Mouse (Mus musculus): ENCODE data around the gene Sec61a1.

The Sec61a1 gene

GRCm38 (mm10) chr6:88515971-88516370 is 2.7 kb downstream of the Sec61a1 start:
- DNase-seq = no peak

- DNase-seq = peak; percentile 65
Measured at GRCm38 (mm10) chr6:88514546-88514945, 4.2 kb downstream of the Sec61a1 start.

- DNase-seq = no peak
Measured at GRCm38 (mm10) chr6:88513984-88514383, 4.7 kb downstream of the Sec61a1 start.

DNA sequence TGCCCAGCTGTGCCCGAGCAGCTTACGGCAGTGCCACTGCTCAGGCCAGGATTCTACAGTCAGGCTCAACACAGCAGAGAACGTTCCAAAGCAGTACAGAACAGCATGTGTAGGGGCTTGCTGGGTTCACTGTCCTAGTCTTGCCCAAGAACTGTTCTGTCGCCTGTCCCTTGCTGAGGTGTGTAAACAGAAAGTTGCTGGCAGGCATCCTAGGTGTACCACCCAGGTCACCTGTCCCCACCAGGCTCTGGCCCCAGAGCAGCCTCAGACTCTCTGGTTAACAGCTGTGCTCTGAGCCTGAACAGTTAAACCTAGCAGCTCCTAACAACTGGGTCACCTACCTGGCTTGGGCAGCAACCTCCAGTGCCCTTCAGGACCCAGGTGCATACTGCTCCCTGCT is 15.7 kb downstream of the Sec61a1 start:
- no peak for DNase-seq

GRCm38 (mm10) chr6:88502030-88502970 is 16.4 kb downstream of the Sec61a1 start:
- DNase-seq = no peak

DNA sequence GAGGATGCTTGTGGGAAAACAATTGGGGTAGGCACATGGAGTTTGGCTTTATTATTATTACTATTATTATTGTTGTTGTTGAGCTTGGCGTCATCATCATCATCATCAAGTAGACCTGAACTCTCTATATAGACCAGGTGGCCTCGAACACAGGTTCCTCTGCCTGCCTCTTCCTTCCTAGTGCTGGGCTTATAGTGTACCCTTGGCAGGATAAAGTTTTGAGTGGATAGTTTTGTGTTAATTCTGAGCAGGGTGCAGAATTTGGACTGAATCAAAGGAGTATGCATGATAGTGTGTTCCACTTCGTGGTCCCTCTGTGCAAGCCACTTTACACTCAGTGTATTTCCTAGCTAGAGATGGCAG is 18.3 kb downstream of the Sec61a1 start:
- no peak for DNase-seq

DNA sequence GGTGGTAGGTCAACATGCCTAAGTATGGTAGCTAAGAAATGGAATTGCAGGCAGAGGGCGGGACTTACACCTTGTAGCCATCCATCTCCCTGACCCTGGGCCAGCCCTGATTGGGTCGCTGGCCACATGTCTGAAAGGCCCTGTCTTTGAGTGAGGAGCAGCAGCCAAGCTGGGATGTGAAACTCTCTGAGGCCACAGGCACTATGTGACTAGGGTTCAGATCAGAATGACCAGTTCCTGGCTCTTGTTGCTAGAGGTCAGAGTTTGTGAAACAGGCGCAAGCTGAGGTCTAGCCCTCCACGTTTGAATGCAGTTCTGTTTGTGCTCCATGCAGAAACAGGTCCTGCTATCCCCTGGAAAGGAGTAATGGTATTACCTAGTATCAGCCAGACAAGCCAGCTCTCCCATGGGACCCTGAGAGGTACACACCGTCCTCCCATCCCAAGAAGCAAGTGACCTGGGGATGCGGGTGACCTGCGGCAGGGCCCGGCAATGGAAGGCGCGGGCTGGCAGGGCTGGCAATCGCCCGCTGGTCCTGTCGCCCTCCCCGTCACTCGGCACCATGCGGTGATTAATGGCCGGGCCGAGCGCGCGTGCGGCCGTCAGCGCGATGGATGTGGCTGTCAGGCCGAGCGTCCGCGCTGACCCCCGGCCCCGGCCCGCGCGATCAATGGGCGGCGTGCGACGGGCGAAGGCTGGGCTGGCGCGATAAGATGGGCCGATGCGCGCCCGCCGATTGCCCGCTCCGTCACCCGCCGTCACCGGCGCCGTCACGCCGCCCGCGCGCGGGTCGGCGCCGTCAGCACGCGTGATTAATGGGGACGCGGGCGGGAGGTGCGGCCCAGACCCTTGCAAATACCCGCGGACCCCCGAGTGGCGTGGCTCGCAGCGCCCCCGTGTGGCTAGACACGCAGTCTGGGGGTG is 19.0 kb downstream of the Sec61a1 start:
- DNase-seq = no peak

GRCm38 (mm10) chr6:88493712-88494111 is 25.0 kb downstream of the Sec61a1 start:
- DNase-seq = no peak

GRCm38 (mm10) chr6:88490629-88491354 is 27.9 kb downstream of the Sec61a1 start:
- DNase-seq = peak; percentile 79

DNA sequence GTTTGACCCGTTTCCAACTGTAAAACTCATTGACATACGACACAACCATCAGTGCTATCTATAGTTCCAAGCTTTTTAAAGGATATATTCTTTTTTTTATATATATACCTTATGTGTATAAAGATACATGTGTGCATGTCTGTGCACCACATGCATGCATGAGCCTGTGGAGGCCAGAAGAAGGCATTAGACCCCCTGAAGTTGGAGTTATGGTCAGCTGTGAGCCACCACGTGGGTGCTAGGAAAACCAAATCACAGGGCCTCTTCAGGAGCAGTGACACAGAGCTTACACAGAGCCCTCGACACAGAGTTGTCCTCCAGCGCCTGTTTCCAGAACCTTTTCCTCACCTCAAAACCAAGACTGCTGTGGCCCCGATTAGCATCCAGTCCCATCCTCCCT is 28.9 kb downstream of the Sec61a1 start:
- no peak for DNase-seq

DNA sequence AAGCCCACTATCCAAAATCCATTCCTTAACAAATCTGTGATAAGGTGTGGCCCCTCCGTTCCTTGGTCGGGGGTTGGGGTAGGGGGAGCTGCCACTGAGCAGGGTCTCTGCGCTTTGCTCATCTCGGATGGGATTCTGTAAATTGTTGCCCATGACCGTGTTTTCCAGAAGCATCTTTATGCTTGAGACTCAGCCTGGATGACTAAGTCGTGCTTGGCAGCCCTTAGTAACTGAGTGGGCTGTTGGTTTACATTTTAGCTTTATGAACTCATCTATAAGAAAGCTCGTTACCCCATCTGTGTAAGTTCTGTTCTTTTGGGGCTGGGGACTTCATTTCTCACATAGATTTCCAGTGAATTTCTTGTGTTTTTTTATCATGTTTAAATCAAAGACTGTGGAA is 29.7 kb downstream of the Sec61a1 start:
- DNase-seq = no peak

GRCm38 (mm10) chr6:88486893-88487292 is 31.8 kb downstream of the Sec61a1 start:
- peak; percentile 81 for DNase-seq

DNA sequence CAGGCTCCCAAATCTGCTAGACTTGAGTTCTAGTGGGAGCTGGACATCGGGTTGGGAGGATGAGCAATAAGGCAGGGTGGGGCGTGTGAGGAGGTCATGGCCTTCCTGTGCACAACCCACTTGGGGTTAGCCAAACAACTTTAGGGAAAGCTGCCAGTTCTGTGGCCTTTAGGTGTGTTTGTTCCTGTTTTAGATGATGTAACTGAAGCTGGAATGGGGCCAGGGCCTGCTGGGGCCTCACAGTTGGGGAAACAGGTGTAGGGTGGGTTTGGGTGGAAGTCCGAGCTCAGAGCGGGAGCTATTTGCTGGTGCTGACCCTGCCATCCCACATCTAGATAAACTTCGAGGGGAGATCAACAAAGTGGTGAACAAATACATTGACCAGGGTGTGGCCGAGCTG is 33.3 kb downstream of the Sec61a1 start:
- no peak for DNase-seq

DNA sequence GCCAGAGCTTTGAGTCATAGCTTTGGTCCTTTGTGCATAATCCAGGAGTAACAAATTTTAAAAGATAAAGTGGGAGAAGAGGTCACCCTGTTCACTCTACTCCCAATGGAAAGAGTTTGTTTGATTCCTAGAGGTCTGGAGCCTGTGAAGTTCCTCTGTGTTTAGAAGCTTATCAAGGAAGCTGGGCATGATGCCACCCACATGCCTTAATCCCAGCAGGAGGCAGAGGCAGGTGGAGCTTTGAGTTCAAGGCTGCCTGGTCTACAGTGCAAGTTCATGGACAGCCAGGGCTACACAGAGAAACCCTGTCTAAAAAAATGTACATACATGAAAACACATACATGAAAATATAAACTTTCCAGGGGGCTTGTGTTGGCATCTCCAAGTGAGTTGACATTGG is 34.8 kb downstream of the Sec61a1 start:
- no peak for DNase-seq

- no peak for DNase-seq
Measured at GRCm38 (mm10) chr6:88483111-88483510, 35.6 kb downstream of the Sec61a1 start.

DNA sequence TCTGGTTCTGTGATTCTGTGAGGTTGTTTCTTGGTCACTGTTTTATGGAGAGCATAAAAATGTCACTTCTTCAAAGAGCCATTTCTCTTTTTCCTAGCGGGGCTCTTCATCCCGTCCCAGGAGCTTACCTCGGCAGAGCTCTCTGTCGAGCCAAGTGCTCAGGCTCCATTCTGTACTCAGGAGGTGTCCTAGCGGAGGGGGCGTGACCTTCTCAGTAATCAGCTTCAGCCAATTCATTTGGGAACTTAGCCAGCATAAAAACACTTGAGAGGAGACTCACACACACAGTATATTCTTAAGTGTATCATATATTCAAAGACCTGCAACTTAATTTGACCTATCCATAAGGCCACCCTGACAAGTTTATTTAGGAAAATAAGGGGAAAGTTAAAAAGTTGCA is 38.3 kb downstream of the Sec61a1 start:
- DNase-seq = no peak

DNA sequence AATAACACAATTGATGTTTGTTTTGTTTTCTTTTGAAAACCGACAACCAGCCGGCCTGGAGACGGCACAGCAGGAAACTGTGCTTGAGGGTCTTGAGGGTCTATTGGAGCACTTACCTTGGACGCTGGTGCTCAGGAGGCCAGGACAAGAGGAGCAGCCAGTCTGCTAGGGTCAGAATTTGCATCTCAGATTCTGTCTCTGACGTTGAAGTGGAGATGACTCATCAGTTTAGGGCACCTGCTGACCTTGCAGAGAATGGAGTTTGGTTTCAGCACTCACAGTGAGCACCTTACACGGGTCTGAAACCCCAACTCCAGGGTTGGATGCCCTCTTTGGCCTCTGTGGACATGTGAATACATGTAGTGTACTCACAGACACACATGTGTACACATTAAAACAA is 48.8 kb downstream of the Sec61a1 start:
- no peak for DNase-seq

GRCm38 (mm10) chr6:88465181-88465920 is 53.4 kb downstream of the Sec61a1 start, which contains the start of gene Ruvbl1:
Gene Ruvbl1 (plus strand): TSS chr6:88465409.
- DNase-seq = peak; percentile 95

- no peak for DNase-seq
Measured at GRCm38 (mm10) chr6:88454545-88454944, 64.2 kb downstream of the Sec61a1 start.
